Mouse (Mus musculus): Measurements from ENCODE around the gene Pml.

Pml gene

GRCm38 (mm10) chr9:58234502-58235015, 15.0 kb downstream of the Pml start:
- no peak for DNase-seq (ENCODE audit: low spot score in 2 of 2)

- no peak for DNase-seq (ENCODE audit: low spot score in 2 of 2)
These were observed 17.2 kb downstream of the Pml start for GRCm38 (mm10) chr9:58232374-58232773.

GRCm38 (mm10) chr9:58231746-58232145, 17.8 kb downstream of the Pml start:
- no peak for DNase-seq (ENCODE audit: low spot score in 2 of 2)

- no peak for DNase-seq (ENCODE audit: low spot score in 2 of 2)
These were observed 20.7 kb downstream of the Pml start for GRCm38 (mm10) chr9:58228777-58229466.

GRCm38 (mm10) chr9:58225915-58226913, 23.4 kb downstream of the Pml start:
- no peak for DNase-seq (ENCODE audit: low spot score in 2 of 2)

- DNase-seq (ENCODE audit: low spot score in 2 of 2): no peak
These were observed 25.2 kb downstream of the Pml start for GRCm38 (mm10) chr9:58224356-58224755.

- DNase-seq (ENCODE audit: low spot score in 2 of 2): no peak
These were observed 29.2 kb downstream of the Pml start for GRCm38 (mm10) chr9:58220218-58220903.

- DNase-seq (ENCODE audit: low spot score in 2 of 2): no peak
These were observed 31.0 kb downstream of the Pml start for GRCm38 (mm10) chr9:58218539-58218938.

GRCm38 (mm10) chr9:58216402-58216801, 33.2 kb downstream of the Pml start:
- peak in 1 of 2 experiments; percentile 33 for DNase-seq (ENCODE audit: low spot score in 2 of 2)

- DNase-seq (ENCODE audit: low spot score in 2 of 2): no peak
These were observed 34.9 kb downstream of the Pml start for GRCm38 (mm10) chr9:58214519-58215180.

GRCm38 (mm10) chr9:58213865-58214264, 35.7 kb downstream of the Pml start:
- DNase-seq (ENCODE audit: low spot score in 2 of 2): no peak

GRCm38 (mm10) chr9:58213377-58213776, 36.2 kb downstream of the Pml start:
- DNase-seq (ENCODE audit: low spot score in 2 of 2): no peak

GRCm38 (mm10) chr9:58210304-58210627, 39.3 kb downstream of the Pml start:
- no peak for DNase-seq (ENCODE audit: low spot score in 2 of 2)

GRCm38 (mm10) chr9:58209462-58210303, 39.9 kb downstream of the Pml start:
- no peak for DNase-seq (ENCODE audit: low spot score in 2 of 2)

GRCm38 (mm10) chr9:58206013-58206412, 43.6 kb downstream of the Pml start:
- DNase-seq (ENCODE audit: low spot score in 2 of 2): no peak

- DNase-seq (ENCODE audit: low spot score in 2 of 2): peak; percentile 77 to 91
These were observed 45.1 kb downstream of the Pml start for GRCm38 (mm10) chr9:58204448-58205000.

GRCm38 (mm10) chr9:58203516-58204447, 45.8 kb downstream of the Pml start, which contains the start of the genes Islr and Islr2:
Islr (minus strand) TSS chr9:58204306.
Islr2 (minus strand) TSS chr9:58204319.
- DNase-seq (ENCODE audit: low spot score in 2 of 2): peak in 1 of 2 experiments; percentile 54

GRCm38 (mm10) chr9:58202676-58203453, 46.7 kb downstream of the Pml start:
- DNase-seq (ENCODE audit: low spot score in 2 of 2): peak in 1 of 2 experiments; percentile 33
